8 mouse cellular contexts compared by ENCODE assay signal in the genomic region with DNA sequence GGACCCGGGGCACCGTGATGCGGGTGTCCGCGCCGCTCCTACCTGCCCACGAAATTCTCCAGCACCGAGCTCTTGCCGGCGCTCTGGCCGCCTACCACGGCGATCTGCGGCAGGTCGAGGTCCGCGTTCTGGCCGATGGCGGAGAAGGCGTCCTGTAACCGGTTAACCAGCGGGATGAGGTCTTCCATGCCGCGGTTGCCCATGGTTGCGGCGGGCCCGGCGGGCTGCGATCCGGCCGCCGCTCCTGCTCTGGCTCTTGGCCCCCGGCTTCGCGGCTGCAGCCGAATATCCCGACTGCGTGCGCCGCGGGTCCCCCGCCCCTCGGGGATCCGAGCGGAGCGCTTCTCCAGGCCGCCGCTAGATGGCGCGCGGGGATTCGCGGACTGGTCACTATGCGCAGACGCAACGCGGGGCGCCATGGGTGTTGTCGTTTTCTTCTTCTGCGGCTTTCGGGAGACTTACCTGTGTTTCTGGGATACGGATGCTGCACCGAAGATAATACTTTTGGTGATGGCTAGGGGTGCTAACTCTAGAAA. TPM values are rescaled to one million over a fixed set of nuclear protein-coding genes. Genes with fewer than 3 reads are reported as not detected.
DNase-seq lines count a peak whose midpoint lies in the region; ATAC-seq and TF ChIP-seq lines count a peak whose summit lies in the region.

A gene (minus strand): TSS at position 332 of the 536 bp plus-strand sequence.

- DNase-seq in 416B (ENCODE audit: low read depth), result peak; percentile 77
- peak; percentile 83 to 87 for DNase-seq in adrenal gland, postnatal 4 days (ENCODE audit: low spot score in 2 of 2)
- DNase-seq in heart, adult 2 months, result peak; percentile 91 to 97
- peak; percentile 74 to 85 for DNase-seq in kidney, adult 8-10 months
- DNase-seq in spleen, adult 18-20 months, result peak; percentile 70 to 89

- intact Hi-C loops in heart, adult 2 months (cut with DNase I), result loop anchor here (2.0 kb wide), 2 partner anchors 52 to 134 kb away; no protein-coding TSS in a partner anchor

- H3K4me1 ChIP-seq in embryonic facial prominence, embryonic 13.5 days, result peaks cover 42% of the 10 kb centered on the region
- H3K4me1 ChIP-seq in heart, adult 2 months (ENCODE audit: control insufficient read depth, insufficient read depth, low read length), result no peaks in the 10 kb centered on the region; the same call in 1 of the 2 replicates
- peaks cover 38% of the 10 kb centered on the region for H3K4me1 ChIP-seq in limb, embryonic 12.5 days (replicated peaks)
- peaks cover 34% of the 10 kb centered on the region for H3K4me1 ChIP-seq in midbrain, embryonic 15.5 days

- H3K36me3 ChIP-seq in embryonic facial prominence, embryonic 13.5 days, result peaks cover 18% of the 10 kb centered on the region
- no peaks in the 10 kb centered on the region for H3K36me3 ChIP-seq in heart, adult 2 months (ENCODE audit: control insufficient read depth, insufficient read depth, low read length)
- H3K36me3 ChIP-seq in limb, embryonic 12.5 days, result peaks cover 27% of the 10 kb centered on the region
- no peaks in the 10 kb centered on the region for H3K36me3 ChIP-seq in midbrain, embryonic 15.5 days (replicated peaks)

- TF ChIP-seq CTCF in heart, adult 2 months (IDR thresholded peaks at IDR 0.05), result no peak

- H3K27me3 ChIP-seq in embryonic facial prominence, embryonic 13.5 days, result no peaks in the 10 kb centered on the region
- peaks cover 7% of the 10 kb centered on the region for H3K27me3 ChIP-seq in heart, adult 2 months (ENCODE audit: control insufficient read depth, insufficient read depth, low read length)
- no peaks in the 10 kb centered on the region for H3K27me3 ChIP-seq in limb, embryonic 12.5 days
- no peaks in the 10 kb centered on the region for H3K27me3 ChIP-seq in midbrain, embryonic 15.5 days (replicated peaks)

- TF ChIP-seq POLR2A in heart, adult 2 months (IDR thresholded peaks at IDR 0.05; ENCODE audit: insufficient read depth, low read depth, low read length), result no peak

- peak within 1 kb of the TSS; percentile 78 for H3K4me2 ChIP-seq in embryonic facial prominence, embryonic 13.5 days
- H3K4me2 ChIP-seq in limb, embryonic 12.5 days, result peak within 1 kb of the TSS; percentile 70
- peak within 1 kb of the TSS; percentile 57 for H3K4me2 ChIP-seq in midbrain, embryonic 15.5 days

- H3K79me2 ChIP-seq in heart, adult 2 months (replicated peaks; ENCODE audit: control insufficient read depth, insufficient read depth, low read length), result no peaks in the 10 kb centered on the region

- peak within 1 kb of the TSS; percentile 89 for H3K27ac ChIP-seq in embryonic facial prominence, embryonic 13.5 days
- peak within 1 kb of the TSS; percentile 61 for H3K27ac ChIP-seq in heart, adult 2 months
- peak within 1 kb of the TSS; percentile 94 for H3K27ac ChIP-seq in limb, embryonic 12.5 days
- peak within 1 kb of the TSS; percentile 97 for H3K27ac ChIP-seq in midbrain, embryonic 15.5 days

- TF ChIP-seq EP300 in heart, adult 2 months (IDR thresholded peaks at IDR 0.05; ENCODE audit: insufficient read depth, low read depth, low read length), result no peak

- no peaks in the 10 kb centered on the region for H3K9me3 ChIP-seq in embryonic facial prominence, embryonic 13.5 days
- H3K9me3 ChIP-seq in limb, embryonic 12.5 days, result no peaks in the 10 kb centered on the region
- no peaks in the 10 kb centered on the region for H3K9me3 ChIP-seq in midbrain, embryonic 15.5 days

- peak within 1 kb of the TSS; percentile 78 for H3K4me3 ChIP-seq in embryonic facial prominence, embryonic 13.5 days
- H3K4me3 ChIP-seq in heart, adult 2 months, result peak within 1 kb of the TSS; percentile 66
- H3K4me3 ChIP-seq in limb, embryonic 12.5 days (replicated peaks), result peak within 1 kb of the TSS; percentile 80
- peak within 1 kb of the TSS; percentile 85 for H3K4me3 ChIP-seq in midbrain, embryonic 15.5 days

- ATAC-seq in embryonic facial prominence, embryonic 13.5 days (ENCODE audit: insufficient number of reproducible peaks, insufficient read depth, low FRiP score, low TSS enrichment, low read depth), result peak; percentile 44; the same call in 1 of the 2 replicates
- ATAC-seq in limb, embryonic 12.5 days (ENCODE audit: insufficient number of reproducible peaks, insufficient read depth, low FRiP score, low TSS enrichment, low read depth), result 0 out of 2 replicates have a peak, but pooled peaks have one; percentile 48
- ATAC-seq in midbrain, embryonic 15.5 days (replicated peaks), result peak; percentile 74

- WGBS in embryonic facial prominence, embryonic 13.5 days, result under 1% methylated on average over 63 of the region's 63 CpGs
- 1% methylated on average over 63 of the region's 63 CpGs for WGBS in heart, adult 2 months
- WGBS in limb, embryonic 12.5 days, result under 1% methylated on average over 63 of the region's 63 CpGs
- under 1% methylated on average over 60 of the region's 63 CpGs for WGBS in midbrain, embryonic 15.5 days

- peak within 1 kb of the TSS; percentile 91 for H3K9ac ChIP-seq in embryonic facial prominence, embryonic 13.5 days
- H3K9ac ChIP-seq in heart, adult 2 months (ENCODE audit: low read depth, low read length), result peak within 1 kb of the TSS; percentile 92
- peak within 1 kb of the TSS; percentile 87 for H3K9ac ChIP-seq in limb, embryonic 12.5 days (replicated peaks)
- peak within 1 kb of the TSS; percentile 96 for H3K9ac ChIP-seq in midbrain, embryonic 15.5 days

RNA-seq across cellular contexts. Expression of the gene that starts here (rescaled TPM):
- total RNA-seq in adrenal gland, postnatal 4 days (2021), result 10 to 100 TPM; 41.3 to 43.4 TPM
- 31.9 and 32.4 TPM in 2 replicates for polyA plus RNA-seq in embryonic facial prominence, embryonic 13.5 days (2015; fragmentation: Nextera tagmentation; extraction: Ambion mirVana)
- total RNA-seq in heart, adult 2 months (2021), result 1 to 10 TPM; 4.0 to 5.5 TPM
- polyA plus RNA-seq in heart, adult 2 months (2012; rRNA removed), result 20.4 and 23.1 TPM in 2 replicates
- polyA plus RNA-seq in limb, embryonic 12.5 days (2016; fragmentation: Nextera tagmentation; extraction: Ambion mirVana), result 38.8 and 46.8 TPM in 2 replicates
- polyA plus RNA-seq in midbrain, embryonic 15.5 days (2015; fragmentation: Nextera tagmentation; extraction: Ambion mirVana), result 78.4 and 79.0 TPM in 2 replicates

Comparison
In these comparisons a context has a peak if more than half of its experiments do, and no peak if none do; other contexts are left out.
1. Peak in every context shown above with its lines: DNase-seq, ATAC-seq, H3K4me3 ChIP-seq and H3K27ac ChIP-seq.
2. RNA of the gene that starts here (total RNA-seq): 41.3 to 43.4 TPM in adrenal gland, postnatal 4 days; 4.0 to 5.5 TPM in heart, adult 2 months; every median in the first group is over 4 times any median in the second.